Mouse (Mus musculus) ovary, postnatal 14 days (tissue): ENCODE results near the gene Per2.
A peak's percentile ranks its signal among the peaks of the same experiment; 100 is the strongest.

ENCODE experiments used
- DNase-seq: peaks from one replicate; pipeline ENCODE4 v3.0.0; 2022; ENCODE audit warnings: low spot score

Gene Per2

GRCm38 (mm10) chr1:91434905-91435304 is 24.2 kb downstream of the Per2 start:
- no peak for DNase-seq

GRCm38 (mm10) chr1:91430761-91431160 is 28.4 kb downstream of the Per2 start:
- no peak for DNase-seq

- DNase-seq, result no peak
These were observed 29.9 kb downstream of the Per2 start for GRCm38 (mm10) chr1:91429212-91429611.

- peak; percentile 78 for DNase-seq
These were observed 30.5 kb downstream of the Per2 start for GRCm38 (mm10) chr1:91428614-91429013.

- no peak for DNase-seq
These were observed 32.7 kb downstream of the Per2 start for GRCm38 (mm10) chr1:91426397-91426796.

- DNase-seq, result no peak
These were observed 38.5 kb downstream of the Per2 start for GRCm38 (mm10) chr1:91420601-91421065.

- no peak for DNase-seq
These were observed 39.1 kb downstream of the Per2 start for GRCm38 (mm10) chr1:91419862-91420600.

- no peak for DNase-seq
These were observed 41.1 kb downstream of the Per2 start for GRCm38 (mm10) chr1:91417991-91418390.

- no peak for DNase-seq
These were observed 43.8 kb downstream of the Per2 start for GRCm38 (mm10) chr1:91415311-91415710.

GRCm38 (mm10) chr1:91414903-91415302 is 44.2 kb downstream of the Per2 start:
- no peak for DNase-seq

- peak; percentile 65 for DNase-seq
These were observed 45.1 kb downstream of the Per2 start, which contains the start of gene Hes6 for GRCm38 (mm10) chr1:91413898-91414594. Gene Hes6 (minus strand): TSS chr1:91414038.

GRCm38 (mm10) chr1:91413536-91413897 is 45.6 kb downstream of the Per2 start:
- no peak for DNase-seq

- DNase-seq, result peak; percentile 82
These were observed 46.1 kb downstream of the Per2 start for GRCm38 (mm10) chr1:91413030-91413506.

- DNase-seq, result peak; percentile 33
These were observed 46.7 kb downstream of the Per2 start for GRCm38 (mm10) chr1:91412286-91413029.

GRCm38 (mm10) chr1:91411631-91412285 is 47.4 kb downstream of the Per2 start:
- no peak for DNase-seq

GRCm38 (mm10) chr1:91407819-91408218 is 51.3 kb downstream of the Per2 start:
- no peak for DNase-seq

GRCm38 (mm10) chr1:91405406-91406169 is 53.5 kb downstream of the Per2 start:
- DNase-seq, result no peak

GRCm38 (mm10) chr1:91404976-91405375 is 54.1 kb downstream of the Per2 start:
- DNase-seq, result no peak

GRCm38 (mm10) chr1:91398260-91399062 is 60.7 kb downstream of the Per2 start, which contains the start of gene Ilkap:
Gene Ilkap (minus strand): TSS chr1:91398815.
- peak; percentile 72 for DNase-seq

GRCm38 (mm10) chr1:91397927-91398259 is 61.2 kb downstream of the Per2 start:
- DNase-seq, result peak; percentile 13
